In genomic region chr7:142561856-142562404, GRCm38 (mm10) we compare ENCODE assay signal across 9 mouse cellular contexts. TPM values are rescaled to one million over a fixed set of nuclear protein-coding genes. Genes with fewer than 3 reads are reported as not detected.
DNase-seq lines count a peak whose midpoint lies in the region; ATAC-seq lines count a peak whose summit lies in the region.
"Had no signal": no experiment of that assay in that cellular context is flagged by ENCODE, and none has a peak within 500 bp of the region (broad histone marks: within the 10 kb centered on the region; RNA-seq: fewer than 3 reads in every experiment).

No protein-coding gene starts in this region.

- no peak for DNase-seq in forebrain, embryonic 10.5 days (ENCODE audit: extremely low spot score, low spot score)
- peak; percentile 44 to 46 for DNase-seq in layer of hippocampus, postnatal 10 days (ENCODE audit: low spot score in 2 of 2)
- no peak for DNase-seq in layer of hippocampus, postnatal 36 days
- peak; percentile 89 to 97 for DNase-seq in cerebellum, postnatal 36 days
- DNase-seq in liver, embryonic 13.5 days: no peak
- no peak for DNase-seq in adrenal gland, adult 8-10 months
- no peak for DNase-seq in urinary bladder, postnatal 4 days (ENCODE audit: low spot score in 2 of 2)

- ATAC-seq in forebrain, embryonic 15.5 days (replicated peaks): no peak
- no peak for ATAC-seq in liver, embryonic 13.5 days (ENCODE audit: low read depth)

- H3K4me1 ChIP-seq in forebrain, embryonic 10.5 days: peaks cover 87% of the 10 kb centered on the region
- peaks cover 2% of the 10 kb centered on the region; the same call in 1 of the 2 replicates for H3K4me1 ChIP-seq in forebrain, embryonic 15.5 days
- H3K4me1 ChIP-seq in liver, embryonic 13.5 days (replicated peaks): peaks cover 74% of the 10 kb centered on the region

- no peaks in the 10 kb centered on the region for H3K36me3 ChIP-seq in forebrain, embryonic 10.5 days (replicated peaks)
- H3K36me3 ChIP-seq in forebrain, embryonic 15.5 days: no peaks in the 10 kb centered on the region
- no peaks in the 10 kb centered on the region for H3K36me3 ChIP-seq in liver, embryonic 13.5 days

- no peaks in the 10 kb centered on the region for H3K27me3 ChIP-seq in forebrain, embryonic 10.5 days (ENCODE audit: poor library complexity, severe bottlenecking)
- H3K27me3 ChIP-seq in forebrain, embryonic 15.5 days: no peaks in the 10 kb centered on the region
- H3K27me3 ChIP-seq in liver, embryonic 13.5 days: no peaks in the 10 kb centered on the region

- H3K27ac ChIP-seq in forebrain, embryonic 10.5 days: peak overlapping the region; percentile 85
- no peak overlapping the region for H3K27ac ChIP-seq in forebrain, embryonic 15.5 days (replicated peaks)
- peak overlapping the region; percentile 83 for H3K27ac ChIP-seq in liver, embryonic 13.5 days
- H3K27ac ChIP-seq: kidney, postnatal 0 days had no signal

- H3K4me3 ChIP-seq in forebrain, embryonic 10.5 days: no peak overlapping the region
- no peak overlapping the region for H3K4me3 ChIP-seq in forebrain, embryonic 15.5 days
- H3K4me3 ChIP-seq in liver, embryonic 13.5 days (replicated peaks): no peak overlapping the region

- H3K9ac ChIP-seq in forebrain, embryonic 15.5 days (replicated peaks): no peak overlapping the region
- no peak overlapping the region for H3K9ac ChIP-seq in liver, embryonic 13.5 days

- WGBS in forebrain, embryonic 10.5 days: 77% methylated on average over 4 of the region's 4 CpGs
- 71% methylated on average over 4 of the region's 4 CpGs for WGBS in forebrain, embryonic 15.5 days
- 52% methylated on average over 4 of the region's 4 CpGs for WGBS in liver, embryonic 13.5 days (ENCODE audit: insufficient replicate concordance)

- H3K9me3 ChIP-seq in forebrain, embryonic 10.5 days: no peaks in the 10 kb centered on the region
- H3K9me3 ChIP-seq in forebrain, embryonic 15.5 days: no peaks in the 10 kb centered on the region
- H3K9me3 ChIP-seq in liver, embryonic 13.5 days (replicated peaks): no peaks in the 10 kb centered on the region

- no peak overlapping the region for H3K4me2 ChIP-seq in forebrain, embryonic 15.5 days (replicated peaks)
- no peak overlapping the region for H3K4me2 ChIP-seq in liver, embryonic 13.5 days

RNA-seq across cellular contexts. Expression of gene Mrpl23, which starts 29.4 kb away (rescaled TPM):
- polyA plus RNA-seq in forebrain, embryonic 10.5 days (2016; fragmentation: Nextera tagmentation; extraction: Ambion mirVana): 15.8 and 16.1 TPM in 2 replicates
- polyA plus RNA-seq in forebrain, embryonic 15.5 days (2015; fragmentation: Nextera tagmentation; extraction: Ambion mirVana): 20.1 and 22.4 TPM in 2 replicates
- total RNA-seq in layer of hippocampus, postnatal 10 days (2021): 10 to 100 TPM in 1 of 2 experiments, 1 to 10 TPM in 1; 8.4 to 12.9 TPM
- 10 to 100 TPM in 1 of 2 experiments, 1 to 10 TPM in 1; 4.8 to 13.8 TPM for total RNA-seq in layer of hippocampus, postnatal 36 days (2021)
- 11.3 and 12.2 TPM in 2 replicates for polyA plus RNA-seq in liver, embryonic 13.5 days (2015; fragmentation: Nextera tagmentation; extraction: Ambion mirVana)
- total RNA-seq in adrenal gland, adult 8-10 months (2022): 10 to 100 TPM in 1 of 4 experiments, 1 to 10 TPM in 3; 2.2 to 13.7 (median 4.8) TPM

Comparison
In these comparisons a context has a peak if more than half of its experiments do, and no peak if none do; other contexts are left out.
1. DNase-seq: peak in layer of hippocampus, postnatal 10 days (2 of 2) and cerebellum, postnatal 36 days (2 of 2); none in forebrain, embryonic 10.5 days (single experiment), layer of hippocampus, postnatal 36 days (0 of 2), liver, embryonic 13.5 days (single experiment), adrenal gland, adult 8-10 months (single experiment) and urinary bladder, postnatal 4 days (0 of 2).